Mouse (Mus musculus): ENCODE measurements around the gene Naa16.

DNA sequence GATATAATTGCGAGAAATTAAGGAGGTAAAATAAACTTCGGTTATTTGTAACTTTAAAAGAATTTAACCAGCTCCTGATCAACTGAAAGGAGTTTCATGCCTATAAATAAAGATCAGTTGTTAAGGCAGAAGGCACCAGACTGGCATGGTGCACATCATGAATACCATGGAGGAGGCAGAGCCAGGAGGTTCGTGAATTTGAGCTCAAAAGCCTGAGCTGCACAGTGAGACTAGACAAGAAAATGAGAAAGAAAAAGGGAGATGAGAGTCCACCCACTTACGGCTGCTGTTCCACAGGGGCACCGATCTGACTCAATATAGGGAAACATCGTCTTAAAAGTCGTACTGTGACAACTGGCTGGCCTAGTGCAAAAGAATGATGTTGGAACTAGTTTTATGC, 106.6 kb downstream of the Naa16 start:
- no peak for TF ChIP-seq CTCF (IDR thresholded peaks at IDR 0.05; ENCODE audit: control insufficient read depth, insufficient read depth, insufficient replicate concordance, low read depth, low read length)
- no peak for TF ChIP-seq POLR2A (IDR thresholded peaks at IDR 0.05; ENCODE audit: control insufficient read depth, low read depth, low read length)

Measured in testis, adult 2 months (tissue).